Mouse (Mus musculus): ENCODE results near the gene Cops4.

The Cops4 gene

GRCm38 (mm10) chr5:100518049-100519026 lies at the start of gene Cops4:
TSS of gene Cops4 (plus strand) at chr5:100518309.
- peak; percentile 92 for DNase-seq (ENCODE audit: low spot score)

GRCm38 (mm10) chr5:100476328-100476727 lies 41.8 kb upstream of the Cops4 start:
- no peak for DNase-seq (ENCODE audit: low spot score)

DNA sequence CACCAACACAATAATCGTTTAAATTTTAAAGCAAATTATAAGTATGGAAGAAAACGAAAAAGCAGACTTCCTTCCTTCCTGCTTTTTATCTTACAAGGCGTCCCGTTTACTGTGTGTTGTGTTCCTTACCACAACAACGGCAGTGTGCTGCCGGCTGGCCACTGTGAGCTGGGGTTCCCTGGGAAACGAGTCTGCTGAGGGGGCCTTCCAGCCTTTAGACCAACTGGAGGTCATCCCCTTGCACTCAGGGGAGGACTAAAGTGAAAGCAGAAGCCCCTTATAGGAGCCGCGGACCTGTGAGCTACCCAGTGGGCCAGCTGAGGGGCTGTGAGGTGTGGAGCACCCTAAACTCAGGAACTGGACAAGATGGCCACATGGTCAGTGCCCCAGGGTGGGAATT lies 40.5 kb upstream of the Cops4 start:
- DNase-seq (ENCODE audit: low spot score), result no peak

DNA sequence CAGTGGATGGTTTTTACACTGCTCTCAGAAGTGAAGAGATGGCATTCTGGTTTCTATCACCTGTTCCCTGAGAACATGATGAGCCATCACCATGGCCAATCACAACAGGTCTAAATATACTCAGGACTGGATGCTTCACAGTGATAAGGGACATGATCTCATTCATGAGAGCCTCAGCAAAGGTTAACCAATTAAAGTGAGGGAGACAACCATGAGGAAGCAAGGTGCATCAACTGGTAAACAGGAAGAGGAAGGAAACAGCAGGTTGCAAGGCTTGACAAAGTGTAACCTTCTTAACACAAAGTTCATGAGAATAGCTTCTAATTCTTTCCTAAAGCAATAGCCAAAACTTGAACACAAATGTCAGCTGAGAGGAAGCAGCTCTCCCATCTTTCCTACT lies 34.5 kb upstream of the Cops4 start:
- DNase-seq (ENCODE audit: low spot score), result no peak

GRCm38 (mm10) chr5:100487120-100487519 lies 31.0 kb upstream of the Cops4 start:
- DNase-seq (ENCODE audit: low spot score), result no peak

DNA sequence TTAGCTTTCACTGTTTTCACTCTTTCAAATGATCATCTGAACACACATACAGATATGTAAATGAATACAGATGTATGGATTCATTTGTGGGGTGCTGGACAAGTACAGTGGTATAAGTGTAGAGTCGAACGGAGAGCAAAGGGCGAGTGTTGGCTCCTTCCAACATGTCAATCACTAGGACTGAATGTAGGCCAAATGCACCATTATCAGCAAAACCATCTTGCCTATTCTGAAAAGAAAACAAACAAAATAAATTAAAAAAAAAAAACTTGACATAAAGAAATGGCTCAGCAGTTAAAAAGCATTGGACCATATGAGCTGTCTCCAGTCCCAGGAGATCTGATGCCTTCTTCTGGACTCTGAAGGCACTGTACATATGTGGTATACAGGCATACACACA lies 29.9 kb upstream of the Cops4 start:
- DNase-seq (ENCODE audit: low spot score), result no peak

- DNase-seq (ENCODE audit: low spot score), result no peak
Observed at GRCm38 (mm10) chr5:100489340-100489739, 28.8 kb upstream of the Cops4 start.

DNA sequence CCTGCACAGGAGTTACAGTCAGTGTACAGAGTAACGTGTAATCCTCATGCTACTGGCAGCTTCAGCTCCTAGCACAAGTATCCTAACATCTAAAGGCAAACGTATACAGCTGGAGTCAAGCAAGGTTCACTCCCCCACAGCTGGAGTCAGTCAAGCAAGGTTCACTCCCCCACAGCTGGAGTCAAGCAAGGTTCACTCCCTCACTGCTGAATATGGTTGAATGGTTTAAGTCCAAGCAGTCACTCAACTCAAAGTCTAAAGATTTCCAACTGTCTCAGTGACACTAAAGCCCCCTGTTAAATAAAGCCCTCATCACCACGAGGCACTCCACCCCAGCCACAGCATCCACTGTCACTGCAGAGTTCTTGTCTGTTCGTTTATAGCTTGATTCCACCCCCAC lies 26.4 kb upstream of the Cops4 start:
- DNase-seq (ENCODE audit: low spot score), result no peak

GRCm38 (mm10) chr5:100498436-100499180 lies 19.5 kb upstream of the Cops4 start:
- DNase-seq (ENCODE audit: low spot score), result no peak

GRCm38 (mm10) chr5:100499243-100499642 lies 18.9 kb upstream of the Cops4 start:
- no peak for DNase-seq (ENCODE audit: low spot score)

DNA sequence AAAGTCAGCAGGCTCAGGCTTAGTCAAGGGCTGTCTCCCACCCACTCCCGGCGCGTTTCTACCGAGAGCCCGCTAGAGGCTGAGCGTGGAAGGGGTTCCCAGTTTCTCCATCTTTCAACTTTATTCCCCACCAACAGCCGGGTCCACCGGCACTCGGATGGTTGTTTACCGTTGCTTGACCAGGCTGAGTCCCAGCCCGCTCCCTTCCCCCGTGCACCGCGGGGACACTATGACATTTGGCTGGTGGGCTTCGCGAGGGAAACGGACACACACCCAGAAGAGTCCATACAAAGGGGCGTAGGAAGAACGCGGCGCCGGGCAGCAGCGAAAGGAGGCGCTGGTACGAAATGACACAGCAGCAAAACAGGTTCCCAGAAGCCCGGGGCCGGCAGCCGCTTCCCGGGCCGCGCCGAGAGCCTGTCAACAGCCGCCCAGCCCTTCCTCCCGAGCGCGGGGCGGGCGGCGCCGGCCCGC lies 18.2 kb upstream of the Cops4 start:
- DNase-seq (ENCODE audit: low spot score), result no peak

- DNase-seq (ENCODE audit: low spot score), result peak; percentile 75
Observed at GRCm38 (mm10) chr5:100500458-100500961, 17.6 kb upstream of the Cops4 start, which contains the start of gene Lin54. TSS of gene Lin54 (minus strand) at chr5:100500639.

- no peak for DNase-seq (ENCODE audit: low spot score)
Observed at GRCm38 (mm10) chr5:100501267-100501666, 16.8 kb upstream of the Cops4 start.

GRCm38 (mm10) chr5:100509247-100509646 lies 8.9 kb upstream of the Cops4 start:
- DNase-seq (ENCODE audit: low spot score), result no peak

DNA sequence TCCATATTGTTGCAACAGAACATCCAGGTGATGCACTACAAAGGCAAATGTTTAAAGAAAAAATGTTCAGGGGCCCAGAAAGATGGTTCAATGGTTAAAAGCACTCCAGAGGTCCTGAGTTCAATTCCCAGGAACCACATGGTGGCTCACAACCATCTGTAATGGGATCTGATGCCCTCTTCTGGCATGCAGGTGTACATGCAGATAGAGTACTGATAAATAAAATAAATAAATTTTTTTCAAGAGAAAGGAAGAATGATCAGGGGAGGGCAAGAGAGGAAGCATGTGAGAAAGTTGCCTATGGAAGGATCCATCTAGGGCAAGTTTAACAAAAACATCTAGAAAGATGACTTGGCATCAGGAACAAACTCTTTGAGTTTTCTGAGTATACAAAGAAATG lies 5.5 kb upstream of the Cops4 start:
- DNase-seq (ENCODE audit: low spot score), result no peak

- no peak for DNase-seq (ENCODE audit: low spot score)
Observed at GRCm38 (mm10) chr5:100519027-100519411, 910 bp downstream of the Cops4 start.

DNA sequence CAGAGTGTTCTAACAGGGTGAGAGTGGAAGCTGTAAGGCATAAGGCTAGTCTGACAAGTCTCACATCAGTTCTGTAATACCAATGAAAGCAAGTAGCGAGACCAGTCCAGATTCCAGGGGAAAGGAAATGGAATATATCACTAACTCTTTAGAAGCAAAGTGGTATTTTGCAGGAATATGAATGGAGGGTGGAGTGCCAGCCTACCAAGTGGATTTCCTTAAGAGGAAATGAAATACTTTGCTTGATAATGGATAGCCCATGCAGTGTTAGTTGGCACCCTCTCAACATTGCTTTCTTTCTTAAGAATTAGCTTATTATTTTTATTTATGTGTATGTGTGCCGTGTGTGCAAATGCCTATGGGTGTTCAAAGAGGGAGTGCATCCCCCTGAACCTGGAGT lies 2.1 kb downstream of the Cops4 start:
- DNase-seq (ENCODE audit: low spot score), result no peak

GRCm38 (mm10) chr5:100523331-100523730 lies 5.2 kb downstream of the Cops4 start:
- DNase-seq (ENCODE audit: low spot score), result no peak

- no peak for DNase-seq (ENCODE audit: low spot score)
Observed at GRCm38 (mm10) chr5:100524921-100525320, 6.8 kb downstream of the Cops4 start.

GRCm38 (mm10) chr5:100525620-100526019 lies 7.5 kb downstream of the Cops4 start:
- DNase-seq (ENCODE audit: low spot score), result no peak

GRCm38 (mm10) chr5:100526164-100526563 lies 8.1 kb downstream of the Cops4 start:
- DNase-seq (ENCODE audit: low spot score), result peak; percentile 27

- DNase-seq (ENCODE audit: low spot score), result no peak
Observed at GRCm38 (mm10) chr5:100535826-100536225, 17.7 kb downstream of the Cops4 start.

DNA sequence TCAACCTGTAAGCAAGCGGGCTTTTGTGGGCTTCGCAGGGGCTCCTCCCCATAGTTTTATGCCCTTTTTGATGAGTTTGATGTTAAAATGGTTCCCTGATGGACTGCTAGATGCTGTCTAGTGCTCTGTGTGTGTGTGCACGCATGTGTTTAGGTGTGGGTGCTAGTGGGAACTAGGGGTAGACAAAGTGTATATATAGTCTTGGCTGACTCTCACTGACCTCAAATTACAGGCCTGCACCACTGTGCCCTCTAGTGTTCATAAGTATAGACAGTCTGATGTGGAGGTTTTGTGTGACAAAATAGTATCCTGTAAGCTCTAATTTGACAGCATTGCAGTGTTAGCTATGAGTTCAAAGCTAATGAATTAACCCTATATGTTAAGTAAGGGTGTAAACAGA lies 18.5 kb downstream of the Cops4 start:
- DNase-seq (ENCODE audit: low spot score), result peak; percentile 51
